Mouse (Mus musculus) limb, embryonic 13.5 days (tissue): ENCODE data around the gene Sftpa1. TPM values are rescaled to one million over a fixed set of nuclear protein-coding genes. Genes with fewer than 3 reads are reported as not detected.

ENCODE experiments used
- ATAC-seq: fragments of 200-750 bp; cut with Nextera tagmentation; 2 replicates; pipeline ENCODE4 v1.8.0; 2017; ENCODE audit warnings: low read depth, moderate number of reproducible peaks, moderate TSS enrichment; ENCODE audit not compliant: low FRiP score
- H3K27ac ChIP-seq: fragments of 300-500 bp; sonication (generic); 2 replicates; pipeline ENCODE4 v1.5.1; 2015; ENCODE audit warnings: inconsistent platforms, mild to moderate bottlenecking, moderate library complexity
- H3K27me3 ChIP-seq: fragments of 300-500 bp; sonication (generic); 2 replicates; pipeline ENCODE4 v1.6.1; 2015; ENCODE audit warnings: mild to moderate bottlenecking, inconsistent platforms
- H3K36me3 ChIP-seq: fragments of 300-500 bp; sonication (generic); 2 replicates; pipeline ENCODE4 v1.6.1; 2015; ENCODE audit warnings: inconsistent platforms, mild to moderate bottlenecking, moderate library complexity
- H3K4me1 ChIP-seq: fragments of 300-500 bp; sonication (generic); 2 replicates; pipeline ENCODE4 v1.6.1; 2015; ENCODE audit warnings: inconsistent platforms
- H3K4me2 ChIP-seq: fragments of 300-500 bp; sonication (generic); replicated peaks from 2 replicates; pipeline ENCODE4 v1.6.1; 2015; ENCODE audit warnings: inconsistent platforms, mild to moderate bottlenecking, moderate library complexity
- H3K4me3 ChIP-seq: fragments of 300-500 bp; sonication (generic); 2 replicates; pipeline ENCODE4 v1.5.1; 2015; ENCODE audit warnings: moderate library complexity, mild to moderate bottlenecking, inconsistent platforms
- H3K9ac ChIP-seq: fragments of 300-500 bp; sonication (generic); 2 replicates; pipeline ENCODE4 v1.6.1; 2015; ENCODE audit warnings: mild to moderate bottlenecking, inconsistent platforms
- H3K9me3 ChIP-seq: fragments of 300-500 bp; sonication (generic); 2 replicates; pipeline ENCODE4 v1.6.1; 2016; ENCODE audit warnings: inconsistent platforms
- WGBS: fragments of 180-500 bp; shearing (Covaris S2); methylation state at CpG from one replicate; pipeline ENCODE4 v1.1.7; 2015; 5-methylcytosine and 5-hydroxymethylcytosine counted together
- polyA plus RNA-seq: library from polyadenylated mRNA; unstranded; fragments of >200 nt; fragmentation: Nextera tagmentation; extraction: Ambion mirVana; gene quantifications from 2 replicates; pipeline ENCODE4 v1.2.1, GENCODE M21; 2015

The Sftpa1 gene
- not detected in 2 replicates for polyA plus RNA-seq

DNA sequence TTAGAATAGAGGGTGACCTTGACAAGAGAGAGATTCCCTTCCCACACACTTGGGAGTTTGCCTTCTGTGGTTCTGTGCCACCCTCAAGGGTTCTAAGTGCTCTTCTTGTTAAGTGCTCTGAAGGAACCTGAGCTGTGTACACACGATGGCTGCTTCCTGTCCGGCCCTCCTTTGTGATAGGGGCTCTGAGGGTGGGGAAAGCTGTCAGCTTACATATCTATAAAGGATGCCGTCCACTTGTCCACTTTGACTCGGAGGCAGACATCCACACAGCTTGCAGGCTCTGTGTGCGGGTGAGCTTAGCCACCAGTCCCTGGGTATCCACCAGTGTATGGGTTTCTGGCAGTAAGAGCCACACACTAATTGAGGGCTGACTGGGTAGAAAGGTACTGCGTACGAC, at the start of gene Sftpa1:
Sftpa1 (plus strand) TSS at position 243 of the 400 bp plus-strand sequence.
- no peak within 1 kb of the TSS for H3K9ac ChIP-seq
- no peak within 1 kb of the TSS for H3K4me3 ChIP-seq
- H3K9me3 ChIP-seq, result no peaks in the 10 kb centered on the region
- no peaks in the 10 kb centered on the region for H3K4me1 ChIP-seq
- no peak within 1 kb of the TSS for H3K27ac ChIP-seq
- H3K27me3 ChIP-seq, result no peaks in the 10 kb centered on the region
- no peaks in the 10 kb centered on the region for H3K36me3 ChIP-seq
- ATAC-seq, result no peak
- H3K4me2 ChIP-seq, result no peak within 1 kb of the TSS
- 82% methylated on average over 7 of the region's 7 CpGs for WGBS

DNA sequence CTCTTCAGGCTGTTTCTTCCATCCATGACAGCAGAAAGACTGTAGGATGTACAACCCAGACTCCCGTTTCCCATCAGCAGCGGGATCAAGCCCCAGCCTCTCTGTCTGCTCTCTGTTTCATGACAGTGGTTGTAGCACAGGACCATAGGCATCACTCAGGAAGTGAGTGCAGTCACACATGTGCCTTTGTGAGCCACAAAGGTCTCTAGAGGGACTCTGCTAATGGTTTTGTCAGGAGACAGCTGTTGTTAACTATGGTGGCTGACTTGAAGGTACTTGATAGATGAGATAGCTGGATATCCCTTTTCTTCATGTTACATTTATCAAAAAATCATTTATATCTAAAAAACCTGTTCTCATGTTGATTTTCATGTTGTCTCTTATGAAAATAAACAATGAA, 49.2 kb upstream of the Sftpa1 start:
- no peaks in the 10 kb centered on the region for H3K27me3 ChIP-seq
- H3K27ac ChIP-seq, result no peak overlapping the region
- no peak overlapping the region for H3K9ac ChIP-seq
- H3K9me3 ChIP-seq, result no peaks in the 10 kb centered on the region
- no peaks in the 10 kb centered on the region for H3K4me1 ChIP-seq
- H3K36me3 ChIP-seq, result no peaks in the 10 kb centered on the region
- ATAC-seq, result no peak
- WGBS, result 76% methylated on average over 2 of the region's 2 CpGs
- no peak overlapping the region for H3K4me2 ChIP-seq
- no peak overlapping the region for H3K4me3 ChIP-seq

DNA sequence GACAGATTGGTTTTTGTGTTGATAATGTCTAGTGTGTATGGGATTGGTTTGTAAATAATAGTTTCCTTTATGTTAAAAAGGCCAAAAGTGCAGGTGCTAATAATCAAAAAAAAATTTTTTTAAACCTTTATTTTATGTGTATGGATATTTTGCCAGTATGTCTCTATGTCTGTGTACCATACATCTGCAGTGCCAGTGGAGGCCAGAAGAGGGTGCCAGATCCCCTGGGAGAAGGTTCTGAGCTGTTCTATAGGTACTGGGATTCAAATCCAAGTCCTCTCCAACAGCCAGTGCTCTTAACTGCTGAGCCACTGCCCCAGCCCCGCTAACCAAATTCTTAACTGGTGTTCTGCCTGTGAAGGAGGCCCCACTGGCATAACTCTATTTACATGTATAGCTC, 44.1 kb upstream of the Sftpa1 start:
- Histone ChIP-seq H3K4me3 (no peak overlapping the region), H3K27me3 (0 out of 2 replicates have a peak, but pooled peaks cover 3% of the 10 kb centered on the region), H3K4me2 (no peak overlapping the region), H3K27ac (no peak overlapping the region), H3K4me1 (no peaks in the 10 kb centered on the region), H3K36me3 (no peaks in the 10 kb centered on the region), H3K9ac (no peak overlapping the region), H3K9me3 (no peaks in the 10 kb centered on the region)
- WGBS, result 81% methylated on average over 1 of the region's 1 CpGs
- no peak for ATAC-seq

DNA sequence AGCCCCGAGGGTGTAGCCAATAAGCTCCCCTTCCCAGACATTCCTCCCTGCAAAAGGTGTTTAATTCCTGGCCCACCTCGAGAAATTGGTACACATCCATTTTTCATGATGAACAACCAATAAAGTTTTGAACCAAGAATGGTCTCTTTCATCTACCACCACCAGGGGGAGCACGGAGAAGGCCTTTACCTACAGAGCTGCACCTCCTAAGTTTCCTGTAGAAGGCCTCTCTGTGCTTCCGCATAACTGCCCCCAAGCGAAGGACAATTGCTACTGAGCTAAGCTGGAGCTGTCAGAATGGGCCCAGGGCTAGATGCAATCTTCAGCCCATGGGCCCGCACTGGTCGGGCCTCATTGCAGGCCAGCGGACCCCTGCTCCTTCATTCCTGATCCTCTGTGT, 40.8 kb upstream of the Sftpa1 start:
- ATAC-seq, result no peak
- H3K4me1 ChIP-seq, result no peaks in the 10 kb centered on the region
- no peak overlapping the region for H3K27ac ChIP-seq
- H3K36me3 ChIP-seq, result no peaks in the 10 kb centered on the region
- 0 out of 2 replicates have a peak, but pooled peaks cover 3% of the 10 kb centered on the region for H3K27me3 ChIP-seq
- no peaks in the 10 kb centered on the region for H3K9me3 ChIP-seq
- no peak overlapping the region for H3K4me3 ChIP-seq
- H3K4me2 ChIP-seq, result no peak overlapping the region
- no peak overlapping the region for H3K9ac ChIP-seq
- WGBS, result 50% methylated on average over 8 of the region's 8 CpGs

DNA sequence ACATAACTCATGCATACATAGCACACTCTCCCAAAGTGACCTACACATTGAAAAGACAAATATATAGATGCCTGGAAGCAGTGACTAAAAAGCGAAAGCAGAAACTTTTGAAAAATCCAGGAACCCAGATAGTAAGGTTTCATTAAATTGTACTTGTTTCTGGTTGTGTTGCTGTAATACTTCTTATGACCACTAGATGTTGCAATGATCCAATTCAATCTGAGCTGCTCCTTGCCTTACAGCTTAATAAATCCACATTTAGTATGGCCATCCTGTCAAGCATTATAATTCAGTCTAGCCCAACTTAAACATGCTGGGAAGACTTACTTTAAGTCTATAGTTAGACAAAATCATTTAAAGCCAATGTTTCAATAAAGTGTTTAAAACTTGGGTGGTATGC, 37.5 kb upstream of the Sftpa1 start:
- H3K36me3 ChIP-seq, result no peaks in the 10 kb centered on the region
- H3K27ac ChIP-seq, result no peak overlapping the region
- H3K4me2 ChIP-seq, result no peak overlapping the region
- ATAC-seq, result no peak
- 0 out of 2 replicates have a peak, but pooled peaks cover 3% of the 10 kb centered on the region for H3K27me3 ChIP-seq
- WGBS, result 47% methylated on average over 1 of the region's 1 CpGs
- H3K4me3 ChIP-seq, result no peak overlapping the region
- no peaks in the 10 kb centered on the region for H3K9me3 ChIP-seq
- H3K9ac ChIP-seq, result no peak overlapping the region
- no peaks in the 10 kb centered on the region; the same call in 1 of the 2 replicates for H3K4me1 ChIP-seq

DNA sequence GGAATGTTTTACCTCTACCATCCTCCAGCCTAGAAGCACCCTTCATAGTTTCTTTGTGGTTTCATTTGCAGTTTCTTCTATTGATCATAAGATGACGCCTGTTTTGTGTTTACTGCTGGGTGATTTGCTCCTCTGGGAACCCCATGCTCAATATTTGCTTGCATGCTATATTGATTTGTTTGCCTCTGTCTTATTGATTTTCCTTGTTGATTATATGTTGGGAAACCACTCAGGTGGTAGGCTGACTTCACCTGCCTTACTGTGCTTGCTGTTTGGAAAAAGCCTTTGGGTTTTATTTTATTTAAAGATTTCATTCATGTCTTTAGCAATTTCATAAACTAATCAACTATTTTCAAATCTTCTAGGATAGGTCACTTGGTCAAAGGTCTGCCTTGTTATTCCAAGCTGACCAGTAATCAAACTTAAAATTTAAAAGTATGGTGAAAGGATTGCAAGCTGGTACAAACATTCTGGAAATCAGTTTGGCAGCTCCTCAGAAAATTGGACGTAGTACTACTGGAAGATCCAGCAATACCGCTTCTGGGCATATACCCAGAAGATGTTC, 35.2 kb upstream of the Sftpa1 start:
- Histone ChIP-seq H3K36me3 (no peaks in the 10 kb centered on the region), H3K27ac (no peak overlapping the region), H3K27me3 (no peaks in the 10 kb centered on the region), H3K9ac (no peak overlapping the region), H3K4me2 (no peak overlapping the region), H3K9me3 (no peaks in the 10 kb centered on the region), H3K4me3 (no peak overlapping the region), H3K4me1 (no peaks in the 10 kb centered on the region; the same call in 1 of the 2 replicates)
- ATAC-seq, result no peak
- 88% methylated on average over 3 of the region's 3 CpGs for WGBS

DNA sequence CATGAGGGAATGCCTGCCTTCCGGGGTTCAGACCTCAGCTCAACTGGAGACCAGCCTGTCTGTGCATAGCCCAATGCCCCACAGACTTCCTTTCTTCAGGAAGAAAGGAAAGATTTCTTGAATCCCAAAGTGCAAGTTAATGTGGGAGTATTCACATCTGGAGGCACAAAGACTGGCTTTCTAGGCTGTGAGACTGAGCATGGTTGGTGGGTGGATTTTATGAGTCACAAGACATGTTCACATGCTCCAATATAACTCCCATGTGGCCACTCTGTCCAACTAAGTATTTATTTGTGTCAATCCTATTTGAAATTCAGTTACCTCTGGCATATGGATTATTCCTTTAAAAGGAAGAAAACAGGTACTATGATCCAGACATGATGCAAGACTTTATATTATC, 32.9 kb upstream of the Sftpa1 start:
- no peak overlapping the region for H3K4me3 ChIP-seq
- no peak overlapping the region for H3K9ac ChIP-seq
- no peak overlapping the region for H3K27ac ChIP-seq
- H3K4me1 ChIP-seq, result no peaks in the 10 kb centered on the region; the same call in 1 of the 2 replicates
- no peaks in the 10 kb centered on the region for H3K36me3 ChIP-seq
- H3K27me3 ChIP-seq, result no peaks in the 10 kb centered on the region
- WGBS, result 65% methylated on average over 1 of the region's 1 CpGs
- no peak for ATAC-seq
- no peak overlapping the region for H3K4me2 ChIP-seq
- no peaks in the 10 kb centered on the region for H3K9me3 ChIP-seq

DNA sequence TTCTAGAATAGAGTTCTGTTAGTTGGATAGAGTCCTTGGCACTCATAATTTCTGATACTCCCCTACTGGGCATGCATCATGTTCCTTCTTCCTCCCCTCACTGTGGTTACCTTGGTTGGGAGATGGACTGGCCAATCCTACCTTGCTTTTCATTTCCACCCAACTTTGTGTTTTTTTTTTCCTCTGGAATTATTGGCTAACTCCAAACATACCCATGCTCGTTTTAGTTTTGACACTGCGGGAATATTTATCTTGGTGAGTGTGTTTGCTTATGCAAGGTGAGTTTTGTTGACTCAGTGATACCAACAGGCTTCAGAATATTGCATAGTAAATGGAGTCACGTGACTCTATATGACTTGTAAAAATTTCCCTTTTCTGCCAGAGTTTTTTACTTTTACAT, 30.9 kb upstream of the Sftpa1 start:
- ATAC-seq, result no peak
- no peaks in the 10 kb centered on the region for H3K27me3 ChIP-seq
- H3K36me3 ChIP-seq, result no peaks in the 10 kb centered on the region
- H3K9ac ChIP-seq, result no peak overlapping the region
- 70% methylated on average over 3 of the region's 3 CpGs for WGBS
- H3K4me1 ChIP-seq, result no peaks in the 10 kb centered on the region; the same call in 1 of the 2 replicates
- no peak overlapping the region for H3K4me2 ChIP-seq
- no peak overlapping the region for H3K27ac ChIP-seq
- no peak overlapping the region for H3K4me3 ChIP-seq
- no peaks in the 10 kb centered on the region for H3K9me3 ChIP-seq

DNA sequence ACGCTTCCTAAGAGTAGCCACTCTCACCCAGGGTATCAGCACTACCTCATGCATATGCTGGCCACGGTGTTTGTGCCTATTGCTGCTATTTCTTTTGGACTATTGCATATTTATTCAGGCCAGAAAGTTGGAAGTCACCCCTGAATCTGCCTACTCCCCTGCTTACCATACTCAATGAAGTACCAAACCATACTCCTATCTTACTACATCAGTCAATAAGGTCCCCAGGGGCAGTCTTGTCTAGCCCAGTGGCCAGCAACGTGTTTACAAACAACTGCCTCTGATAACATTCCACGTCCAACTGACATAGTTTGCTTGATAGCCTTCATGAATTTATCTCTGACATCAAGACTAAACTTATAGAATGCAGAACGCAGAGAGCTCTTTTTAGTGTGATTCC, 30.3 kb upstream of the Sftpa1 start:
- H3K4me1 ChIP-seq, result no peaks in the 10 kb centered on the region; the same call in 1 of the 2 replicates
- 86% methylated on average over 5 of the region's 5 CpGs for WGBS
- ATAC-seq, result no peak
- no peak overlapping the region for H3K4me2 ChIP-seq
- no peaks in the 10 kb centered on the region for H3K9me3 ChIP-seq
- H3K4me3 ChIP-seq, result no peak overlapping the region
- no peaks in the 10 kb centered on the region for H3K36me3 ChIP-seq
- no peak overlapping the region for H3K9ac ChIP-seq
- H3K27me3 ChIP-seq, result no peaks in the 10 kb centered on the region
- no peak overlapping the region for H3K27ac ChIP-seq

DNA sequence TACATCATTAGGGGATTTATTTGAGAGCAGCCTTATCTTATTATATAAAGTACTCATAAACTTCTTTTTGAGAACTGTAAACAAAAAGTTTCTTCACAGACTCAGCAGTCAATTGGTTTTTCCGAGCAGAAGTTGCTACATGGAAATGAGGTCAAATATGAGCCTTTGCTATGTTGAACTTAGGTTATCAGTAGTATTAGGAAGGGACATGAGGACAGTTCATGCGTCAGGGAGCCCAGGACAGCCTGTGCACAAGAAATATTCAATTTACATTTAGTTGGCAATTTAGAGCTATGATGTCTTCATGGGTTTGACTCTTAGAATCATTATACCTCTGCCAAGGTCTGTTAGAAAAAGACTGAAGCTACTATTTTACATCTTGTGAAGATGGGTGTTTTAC, 29.3 kb upstream of the Sftpa1 start:
- no peak overlapping the region for H3K27ac ChIP-seq
- H3K4me2 ChIP-seq, result no peak overlapping the region
- no peaks in the 10 kb centered on the region for H3K36me3 ChIP-seq
- H3K27me3 ChIP-seq, result no peaks in the 10 kb centered on the region
- no peak overlapping the region for H3K9ac ChIP-seq
- ATAC-seq, result no peak
- H3K4me3 ChIP-seq, result no peak overlapping the region
- WGBS, result 81% methylated on average over 2 of the region's 2 CpGs
- no peaks in the 10 kb centered on the region; the same call in 1 of the 2 replicates for H3K4me1 ChIP-seq
- no peaks in the 10 kb centered on the region for H3K9me3 ChIP-seq

DNA sequence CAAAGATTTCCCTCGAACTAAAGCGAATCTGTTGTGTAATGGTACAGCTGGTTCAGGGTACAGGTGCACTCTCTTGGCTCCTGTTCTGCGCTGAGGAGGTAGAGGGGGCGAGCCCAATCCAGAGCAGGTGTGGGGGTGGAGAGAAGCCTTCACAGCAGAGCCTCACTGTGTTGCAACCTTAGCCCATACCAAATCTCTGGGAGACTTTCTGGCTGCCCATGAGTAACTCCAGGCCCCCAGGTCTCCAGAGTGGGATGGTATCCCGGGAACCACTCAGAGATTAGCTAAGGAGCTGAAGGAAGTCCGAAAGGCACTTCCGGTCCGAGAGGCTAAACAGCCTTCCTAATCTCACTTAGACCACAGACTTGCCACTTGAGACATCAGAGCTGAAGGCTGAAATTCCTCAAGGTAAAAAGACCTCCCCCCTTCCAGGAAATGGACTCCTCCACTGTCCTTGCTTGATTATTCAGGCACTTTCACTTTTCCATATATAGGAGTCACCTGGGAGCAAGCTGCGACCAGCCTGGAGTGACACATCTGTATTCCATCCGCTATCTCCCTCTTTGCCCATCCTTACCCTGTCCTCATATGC, 26.6 kb upstream of the Sftpa1 start, which contains the start of gene Mat1a:
Mat1a (plus strand) TSS at position 183 of the 592 bp plus-strand sequence.
- ATAC-seq, result no peak
- Histone ChIP-seq H3K4me3 (no peak within 1 kb of the TSS), H3K9me3 (no peaks in the 10 kb centered on the region), H3K4me1 (no peaks in the 10 kb centered on the region), H3K27me3 (no peaks in the 10 kb centered on the region), H3K4me2 (no peak within 1 kb of the TSS), H3K36me3 (no peaks in the 10 kb centered on the region), H3K27ac (no peak within 1 kb of the TSS), H3K9ac (no peak within 1 kb of the TSS)
- 68% methylated on average over 10 of the region's 10 CpGs for WGBS

DNA sequence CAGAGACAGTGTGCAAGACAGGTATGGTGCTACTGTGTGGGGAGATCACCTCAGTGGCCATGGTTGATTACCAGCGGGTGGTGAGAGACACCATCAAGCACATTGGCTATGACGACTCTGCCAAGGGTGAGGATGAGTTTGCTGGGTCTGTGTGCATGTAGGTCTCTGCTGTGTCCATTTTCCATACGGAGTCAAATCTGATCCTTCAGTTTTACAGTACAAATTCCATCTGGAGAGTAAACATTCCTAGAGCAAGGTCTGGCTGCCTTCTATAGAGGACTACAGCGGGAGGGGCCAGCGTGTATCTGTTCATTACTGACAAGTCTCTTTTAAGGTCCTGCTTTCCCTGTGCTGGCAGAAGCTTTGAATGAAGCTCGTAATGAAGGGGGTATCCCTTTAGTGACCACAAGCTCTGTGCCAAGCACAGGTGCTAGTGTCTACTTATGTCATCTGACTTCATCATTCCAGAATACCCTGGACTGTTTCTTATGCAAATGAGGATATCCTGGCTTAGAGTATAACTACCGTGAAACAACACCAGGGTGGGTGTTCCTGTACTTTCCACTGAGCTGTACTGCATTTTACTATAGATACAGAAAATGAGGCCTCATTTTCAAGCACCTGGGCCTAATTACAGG, 20.4 kb upstream of the Sftpa1 start:
- H3K9me3 ChIP-seq, result no peaks in the 10 kb centered on the region
- H3K36me3 ChIP-seq, result no peaks in the 10 kb centered on the region
- H3K9ac ChIP-seq, result no peak overlapping the region
- ATAC-seq, result no peak
- no peak overlapping the region for H3K27ac ChIP-seq
- H3K4me3 ChIP-seq, result no peak overlapping the region
- whole genome bisulfite sequencing, result 86% methylated on average over 7 of the region's 7 CpGs
- H3K4me1 ChIP-seq, result no peaks in the 10 kb centered on the region
- no peak overlapping the region for H3K4me2 ChIP-seq
- no peaks in the 10 kb centered on the region for H3K27me3 ChIP-seq
